Mouse (Mus musculus): Measurements from ENCODE around the gene Fads6.

The Fads6 gene

DNA sequence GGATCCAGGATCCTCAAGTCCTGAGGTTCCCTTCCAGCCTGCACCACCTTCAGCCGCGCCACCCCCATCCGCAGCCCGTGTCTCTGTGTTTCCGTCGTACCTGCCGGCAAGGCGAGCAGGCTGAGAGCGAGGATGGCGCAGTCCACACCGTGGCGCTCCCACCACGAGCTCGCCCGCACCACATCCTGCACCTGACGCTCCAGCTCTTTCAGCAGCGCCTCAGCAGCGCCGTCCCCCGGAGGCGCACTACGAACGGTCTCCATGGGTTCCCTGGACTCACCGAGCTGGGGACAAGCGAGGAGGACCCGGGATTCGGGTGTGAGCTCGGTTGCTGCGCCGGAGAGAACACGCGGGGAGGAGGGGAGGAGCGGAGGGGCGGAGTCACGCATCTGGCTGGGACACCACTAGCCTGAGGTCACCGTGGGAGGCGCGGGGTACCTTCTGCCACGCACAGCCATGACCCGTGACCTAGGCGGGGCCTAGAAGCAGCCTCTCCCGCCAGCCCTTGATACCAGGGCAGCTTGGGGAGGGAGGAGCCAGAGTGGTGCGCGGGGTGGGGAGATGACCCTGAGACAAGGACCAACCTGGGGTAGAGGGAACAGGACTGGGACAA is at the start of gene Fads6:
TSS of gene Fads6 (minus strand) at position 450 of the 613 bp plus-strand sequence.
- DNase-seq: peak; percentile 73 to 77

- DNase-seq: no peak
Measured at GRCm38 (mm10) chr11:115345515-115345914, 48.1 kb upstream of the Fads6 start.

DNA sequence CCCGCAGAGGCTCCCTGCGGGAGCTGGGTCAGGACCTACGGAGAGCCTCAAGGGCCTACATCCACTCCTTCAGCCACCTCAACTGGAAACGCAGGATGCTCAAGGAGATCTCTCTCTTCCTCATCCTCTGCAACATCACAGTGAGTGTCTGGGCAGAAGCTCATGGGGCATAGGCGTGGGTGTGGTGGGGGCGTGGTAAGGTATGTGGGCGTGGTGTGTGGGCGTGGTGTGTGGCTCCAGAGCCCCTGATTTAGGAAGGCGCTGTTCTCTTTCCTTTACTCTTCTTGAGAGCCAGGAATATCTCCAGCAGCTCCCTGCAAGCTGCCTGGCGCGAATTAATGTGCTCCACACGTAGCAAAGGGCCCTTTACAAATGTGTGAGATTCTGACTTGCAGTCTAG is 47.5 kb upstream of the Fads6 start:
- no peak for DNase-seq

GRCm38 (mm10) chr11:115341866-115342265 is 44.4 kb upstream of the Fads6 start:
- no peak for DNase-seq

DNA sequence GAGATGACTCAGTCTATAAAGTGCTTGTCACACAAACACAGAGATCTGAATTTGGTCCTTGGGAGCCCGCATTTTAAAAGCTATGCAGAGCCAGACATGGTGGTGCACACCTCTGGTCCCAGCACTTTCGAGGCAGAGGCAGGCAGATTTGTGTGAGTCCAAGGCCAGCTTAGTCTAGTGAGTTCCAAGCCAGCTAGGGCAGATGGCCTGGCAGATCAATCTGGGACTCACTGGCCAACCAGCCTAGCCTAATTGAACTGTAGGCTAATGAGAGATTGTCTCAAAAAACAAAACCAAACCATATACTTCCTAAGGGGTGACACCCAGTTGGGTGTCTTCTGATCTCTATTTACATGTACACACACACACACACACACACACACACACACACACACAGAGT is 43.8 kb upstream of the Fads6 start:
- DNase-seq: no peak

DNA sequence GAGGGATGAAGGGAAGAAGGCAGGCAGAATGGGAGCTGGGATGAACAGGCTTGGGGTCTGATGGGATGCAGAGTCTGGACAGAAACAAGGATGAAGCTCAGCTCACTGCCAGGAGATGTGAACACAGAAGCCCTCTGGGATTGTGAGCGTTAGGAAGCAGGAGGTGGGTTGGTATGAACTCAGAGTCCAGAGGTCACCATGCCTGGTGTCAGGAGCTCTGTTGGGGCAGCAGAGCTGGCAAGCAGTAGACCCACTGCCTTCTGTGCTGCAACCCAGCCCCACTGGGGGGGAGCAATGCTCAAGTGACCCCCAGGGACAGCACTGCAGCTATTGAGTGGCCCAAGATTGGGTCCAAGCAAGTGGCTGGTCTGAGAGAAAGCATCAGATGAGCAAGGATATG is 40.4 kb upstream of the Fads6 start:
- DNase-seq: peak; percentile 17 to 37

DNA sequence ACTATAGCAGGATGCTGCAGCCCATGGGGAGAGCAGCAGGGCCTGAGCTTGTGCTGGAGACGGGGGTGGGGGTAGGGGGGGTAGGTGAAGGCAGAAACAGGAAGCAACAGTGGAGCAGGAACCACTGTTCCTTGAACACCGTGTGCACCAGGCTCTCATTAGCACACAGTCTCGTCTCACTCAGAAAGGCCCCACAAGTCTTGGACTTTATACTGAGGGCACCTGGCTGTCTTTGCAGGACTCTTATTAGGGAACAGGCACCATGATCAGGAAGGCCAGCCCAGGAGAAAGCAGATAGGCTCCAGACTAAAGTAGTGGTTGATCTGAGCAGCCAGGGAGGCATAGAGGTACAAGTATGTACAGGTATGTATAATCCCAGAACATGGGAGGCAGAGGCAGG is 39.9 kb upstream of the Fads6 start:
- peak; percentile 32 to 46 for DNase-seq

DNA sequence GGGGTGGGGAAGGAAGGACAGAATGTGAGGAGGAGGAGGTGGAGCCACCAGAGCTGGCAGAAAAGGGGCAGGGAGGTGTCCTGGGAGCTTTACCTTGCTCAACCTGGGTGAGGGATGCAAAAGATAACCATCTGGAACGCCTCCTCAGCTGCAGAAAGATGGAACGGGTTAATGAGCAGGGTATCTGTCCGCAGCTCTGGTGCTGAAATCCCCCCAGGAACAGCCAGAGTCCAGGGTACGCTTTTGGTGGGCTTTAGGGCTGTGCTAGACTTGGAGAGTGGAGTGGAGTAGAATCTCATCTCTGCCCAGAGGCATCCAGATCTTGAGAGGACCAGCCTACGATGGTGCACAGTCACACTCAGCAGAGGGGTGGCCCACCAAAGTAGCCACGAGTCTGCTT is 38.7 kb upstream of the Fads6 start:
- no peak for DNase-seq

DNA sequence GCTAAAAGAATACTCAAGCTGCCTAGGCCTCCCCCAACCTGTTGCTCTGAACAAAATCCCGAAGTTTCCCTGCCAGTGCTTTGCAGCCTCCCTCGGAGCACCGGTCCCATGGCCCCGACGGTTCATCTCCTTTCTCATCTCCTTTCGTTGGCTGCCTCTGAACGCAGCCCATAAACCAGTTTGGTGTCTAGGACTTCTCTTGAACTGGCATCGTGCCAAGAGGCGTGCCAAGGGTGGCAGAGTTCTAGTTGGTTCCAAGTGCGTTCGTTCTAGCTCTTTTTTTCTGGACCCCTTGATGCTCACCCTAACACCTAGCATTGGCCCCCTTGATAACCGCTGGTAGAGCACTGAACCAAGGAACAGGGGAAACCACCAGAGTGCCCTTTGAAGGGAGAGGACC is 37.8 kb upstream of the Fads6 start:
- DNase-seq: peak; percentile 18 to 71

GRCm38 (mm10) chr11:115334531-115334930 is 37.1 kb upstream of the Fads6 start, which contains the start of gene Otop3:
TSS of gene Otop3 (plus strand) at chr11:115334731.
- no peak for DNase-seq

- DNase-seq: peak in 1 of 2 experiments; percentile 34
Measured at GRCm38 (mm10) chr11:115329339-115329738, 31.9 kb upstream of the Fads6 start.

DNA sequence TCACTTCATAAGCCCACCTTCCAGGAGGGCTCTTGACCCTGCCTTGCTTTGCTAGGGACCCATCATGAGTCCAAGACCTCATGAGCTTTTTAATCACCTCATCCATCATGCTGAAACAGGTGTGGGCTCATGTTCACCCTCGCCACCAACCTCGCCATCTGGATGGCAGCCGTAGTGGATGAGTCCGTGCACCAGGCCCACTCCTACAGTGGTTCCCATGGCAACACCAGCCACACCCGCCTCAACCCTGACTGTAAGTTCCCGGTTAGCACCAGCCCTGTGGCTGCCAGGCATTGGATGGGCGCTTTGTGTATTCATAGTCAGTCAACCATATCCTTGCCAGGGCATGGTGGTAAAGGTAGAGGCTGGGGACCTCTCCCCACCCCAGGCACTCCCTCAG is 29.3 kb upstream of the Fads6 start:
- no peak for DNase-seq

DNA sequence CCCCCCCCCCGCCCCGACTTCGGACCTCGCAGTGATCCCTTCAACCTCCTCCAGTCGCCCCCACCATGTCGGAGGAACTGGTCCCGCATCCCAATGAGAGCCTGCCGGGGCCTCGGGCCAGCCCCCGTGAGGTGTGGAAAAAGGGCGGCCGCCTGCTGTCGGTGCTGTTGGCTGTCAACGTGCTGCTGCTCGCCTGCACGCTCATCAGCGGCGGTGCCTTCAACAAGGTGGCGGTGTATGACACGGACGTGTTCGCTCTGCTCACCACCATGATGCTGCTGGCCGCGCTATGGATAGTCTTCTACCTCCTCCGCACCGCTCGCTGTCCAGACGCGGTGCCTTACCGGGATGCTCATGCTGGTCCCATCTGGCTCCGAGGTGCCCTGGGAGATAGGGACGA is 25.9 kb upstream of the Fads6 start:
- DNase-seq: no peak

GRCm38 (mm10) chr11:115321906-115322693 is 24.6 kb upstream of the Fads6 start, which contains the start of gene Ush1g:
TSS of gene Ush1g (minus strand) at chr11:115322041.
- DNase-seq: peak; percentile 32 to 80

DNA sequence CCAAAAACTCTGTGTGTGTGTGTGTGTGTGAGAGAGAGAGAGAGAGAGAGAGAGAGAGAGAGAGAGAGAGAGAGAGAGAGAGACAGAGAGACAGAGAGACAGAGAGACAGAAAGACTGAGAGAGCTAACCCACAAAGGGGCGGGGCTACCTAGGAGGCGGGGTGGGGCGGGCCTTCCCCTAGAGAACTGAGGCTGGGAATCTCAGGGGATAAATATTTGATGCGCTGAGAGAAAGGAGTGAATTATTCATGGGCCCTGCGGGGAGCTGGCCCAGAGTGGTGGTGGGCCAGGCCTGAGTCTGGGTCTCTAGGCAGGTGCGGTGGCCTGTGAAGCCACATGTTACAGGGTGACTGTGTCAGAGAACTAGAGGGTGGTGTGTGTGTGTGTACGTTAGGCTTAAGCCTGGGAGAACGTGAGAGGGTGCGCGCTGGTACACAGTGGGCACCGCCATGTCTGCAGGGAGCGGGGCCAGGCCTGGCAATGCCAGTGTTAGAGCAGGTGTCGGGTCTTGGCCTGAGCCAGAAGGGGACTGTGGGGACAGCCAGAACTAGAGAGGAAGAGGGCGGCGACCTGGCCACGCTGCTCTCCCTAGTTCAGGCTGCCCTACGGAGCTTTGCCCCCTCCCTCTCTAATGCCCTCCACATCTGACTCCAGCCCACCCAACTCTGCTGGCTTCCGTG is 22.4 kb upstream of the Fads6 start:
- no peak for DNase-seq

DNA sequence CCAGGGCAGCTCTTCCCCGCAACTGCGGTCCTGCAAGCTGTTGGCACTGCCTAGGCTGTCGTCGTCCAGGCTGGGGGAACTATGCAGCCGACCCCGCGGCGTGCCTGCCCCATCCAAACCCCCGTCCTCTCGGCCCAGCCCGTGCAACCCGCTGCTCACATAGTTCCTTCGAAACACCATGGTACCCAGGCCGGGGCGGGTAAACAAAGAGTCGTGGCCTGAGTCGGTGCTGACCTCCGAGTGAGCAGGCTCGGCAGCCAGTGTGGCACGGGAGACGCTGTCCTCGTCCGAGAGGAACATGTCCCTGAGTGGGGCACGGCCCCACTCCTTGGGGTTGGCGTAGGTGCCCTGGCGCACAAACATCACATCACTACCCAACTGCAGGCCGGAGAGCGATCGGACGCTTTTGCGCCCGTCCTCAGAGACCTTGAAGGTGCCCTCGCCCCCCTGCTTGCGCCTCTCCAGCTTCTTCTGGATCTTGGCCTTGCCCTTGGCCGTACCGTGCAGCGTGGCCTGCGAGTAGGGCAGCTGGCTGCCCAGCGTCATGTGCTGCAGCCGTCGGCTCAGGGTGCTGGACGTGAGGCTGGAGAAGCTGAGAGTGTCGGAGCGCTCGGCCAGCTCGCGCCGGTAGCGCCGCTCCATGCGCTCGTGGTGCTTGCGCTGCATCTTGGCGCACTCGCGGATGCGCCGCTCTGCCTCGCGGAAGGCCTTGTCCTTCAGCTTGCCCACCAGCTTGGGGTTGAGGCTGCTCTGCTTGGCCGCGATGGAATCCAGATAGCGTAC is 21.0 kb upstream of the Fads6 start:
- DNase-seq: no peak

DNA sequence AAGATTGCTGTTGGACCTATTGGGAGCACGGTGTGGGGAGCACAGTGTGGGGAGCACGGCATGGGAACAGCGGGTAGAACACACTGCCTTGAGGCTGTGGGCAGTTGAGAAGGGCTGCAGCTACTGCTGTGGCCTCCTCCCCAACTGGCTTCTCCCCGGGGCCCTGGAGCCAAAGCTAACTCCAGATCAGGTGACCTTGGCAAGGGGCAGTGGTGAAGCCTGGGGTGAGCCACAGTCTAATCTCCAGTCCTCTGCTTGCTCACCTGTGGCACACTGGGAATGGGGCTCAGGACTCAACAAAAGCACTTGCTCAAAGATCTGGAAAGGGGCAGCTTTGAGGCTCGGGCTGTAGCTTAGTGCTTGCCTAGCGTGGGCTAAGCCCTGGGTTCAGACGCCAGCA is 19.7 kb upstream of the Fads6 start:
- no peak for DNase-seq

- peak in 1 of 2 experiments; percentile 27 for DNase-seq
Measured at GRCm38 (mm10) chr11:115314249-115314648, 16.8 kb upstream of the Fads6 start.

DNA sequence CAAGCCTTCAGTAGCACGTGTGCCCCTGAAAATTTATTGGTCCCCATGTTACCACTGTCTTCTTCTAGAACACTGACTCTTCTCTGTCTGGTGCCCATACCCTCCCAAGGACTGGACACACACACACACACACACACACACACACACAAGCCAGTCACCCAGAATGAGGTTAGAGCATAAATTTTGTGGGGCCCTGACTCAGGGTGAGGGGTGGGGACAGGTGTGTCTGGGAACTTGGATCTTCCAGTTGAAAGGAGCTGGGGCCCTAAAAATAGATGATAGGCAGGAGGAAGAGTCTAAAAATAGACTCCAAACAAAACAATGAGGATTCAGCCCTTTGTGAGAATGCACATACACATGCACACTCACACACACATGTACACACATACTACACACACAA is 11.3 kb upstream of the Fads6 start:
- DNase-seq: no peak

- DNase-seq: no peak
Measured at GRCm38 (mm10) chr11:115306863-115307262, 9.4 kb upstream of the Fads6 start, which contains the start of gene Otop2. TSS of gene Otop2 (plus strand) at chr11:115307163.

DNA sequence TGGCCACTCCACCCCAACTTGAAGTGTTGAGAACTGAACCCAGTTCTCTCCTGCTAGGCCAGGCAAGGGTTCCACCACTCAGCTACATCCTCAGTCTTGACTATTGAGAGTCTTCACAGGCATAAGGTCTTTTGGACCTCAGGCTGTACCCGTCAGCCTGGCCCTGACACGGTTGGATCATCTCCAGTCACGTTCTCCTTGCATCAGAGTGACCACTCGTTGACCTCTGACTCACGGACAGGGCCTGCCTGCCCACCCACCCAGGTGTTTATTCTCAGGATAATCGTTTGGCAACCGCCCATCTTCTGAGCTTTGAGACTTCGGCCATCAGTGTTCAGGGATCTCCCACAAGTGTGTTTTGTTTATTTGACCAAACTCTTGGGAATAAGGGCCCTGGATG is 5.7 kb upstream of the Fads6 start:
- DNase-seq: no peak

DNA sequence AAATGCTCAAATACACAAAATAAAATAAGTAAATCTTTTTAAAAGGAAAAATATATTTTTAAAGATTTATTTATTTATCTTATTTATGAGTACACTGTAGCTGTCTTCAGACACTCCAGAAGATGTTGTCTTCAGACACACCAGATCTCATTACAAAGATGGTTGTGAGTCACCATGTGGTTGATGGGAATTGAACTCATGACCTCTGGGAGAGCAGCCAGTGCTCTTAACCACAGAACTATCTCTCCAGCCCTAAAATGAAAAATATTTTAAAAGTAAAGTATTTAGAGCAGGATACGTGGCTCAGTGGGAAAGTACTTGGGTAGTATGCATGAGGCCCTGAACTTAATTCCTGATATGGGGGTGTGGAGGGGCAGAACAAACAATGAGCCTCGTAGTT is 3.9 kb upstream of the Fads6 start:
- no peak for DNase-seq

DNA sequence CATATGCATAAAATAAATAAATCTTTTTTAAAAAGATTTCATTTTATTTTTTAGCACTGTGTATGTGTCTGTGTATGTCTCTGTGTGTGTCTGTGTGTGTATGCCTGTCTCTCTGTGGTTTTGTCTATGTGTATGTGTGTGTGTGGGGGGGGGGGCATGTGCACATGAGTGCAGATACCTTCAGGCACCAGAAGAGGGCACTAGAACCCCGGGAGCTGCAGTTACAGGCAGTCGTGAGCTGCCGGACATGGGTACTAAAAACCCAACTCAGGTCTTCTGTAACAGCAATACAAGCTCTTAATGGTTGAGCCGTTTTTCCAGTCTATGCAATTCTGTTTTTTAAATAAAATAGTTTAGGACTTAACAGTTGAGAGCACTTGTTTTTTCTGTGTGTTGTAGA is 3.3 kb upstream of the Fads6 start:
- no peak for DNase-seq
